Mouse (Mus musculus) heart, embryonic 14.5 days (tissue): ENCODE results near the gene St5. TPM values are rescaled to one million over a fixed set of nuclear protein-coding genes. Genes with fewer than 3 reads are reported as not detected.

Source experiments
- ATAC-seq: fragments of 200-750 bp; cut with Nextera tagmentation; 2 replicates; pipeline ENCODE4 v1.8.0; 2017; ENCODE audit warnings: low read depth, moderate TSS enrichment; ENCODE audit not compliant: insufficient number of reproducible peaks, insufficient read depth, low FRiP score
- H3K27ac ChIP-seq, 2 experiments: fragments of 200-500 bp in 1 of 2; fragments of 300-500 bp in 1 of 2; sonication (generic) in 1 of 2; replicated peaks in 1 of 2; 2 replicates each; pipeline ENCODE4 v1.5.1; 2012 to 2014; ENCODE audit warnings: low read depth in 2 of 2, low read length in 2 of 2, control low read depth in 1 of 2, mild to moderate bottlenecking in 1 of 2, mixed read lengths in 1 of 2; ENCODE audit not compliant: control insufficient read depth in 1 of 2, insufficient read depth in 1 of 2
- H3K27me3 ChIP-seq: fragments of 300-500 bp; sonication (generic); 2 replicates; pipeline ENCODE4 v1.6.1; 2014; ENCODE audit warnings: mild to moderate bottlenecking, low read length, control low read depth; ENCODE audit not compliant: control insufficient read depth, insufficient read depth
- H3K36me3 ChIP-seq: fragments of 300-500 bp; sonication (generic); 2 replicates; pipeline ENCODE4 v1.6.1; 2014; ENCODE audit warnings: mild to moderate bottlenecking, control low read depth, low read length, mixed read lengths; ENCODE audit not compliant: control insufficient read depth, insufficient read depth
- H3K4me1 ChIP-seq, 2 experiments: fragments of 200-500 bp in 1 of 2; fragments of 300-500 bp in 1 of 2; sonication (generic) in 1 of 2; 2 replicates each; pipeline ENCODE4 v1.6.1; 2012 to 2014; ENCODE audit warnings: low read length in 2 of 2, control low read depth in 1 of 2, mixed read lengths in 1 of 2; ENCODE audit not compliant: control insufficient read depth in 2 of 2, insufficient read depth in 2 of 2
- H3K4me2 ChIP-seq: fragments of 300-500 bp; sonication (generic); 2 replicates; pipeline ENCODE4 v1.6.1; 2014; ENCODE audit warnings: mild to moderate bottlenecking, low read length
- H3K4me3 ChIP-seq, 2 experiments: fragments of 200-500 bp in 1 of 2; fragments of 300-500 bp in 1 of 2; sonication (generic) in 1 of 2; 2 replicates each; pipeline ENCODE4 v1.5.1; 2012 to 2014; ENCODE audit warnings: low read length in 2 of 2, mild to moderate bottlenecking in 2 of 2, control low read depth in 1 of 2, low read depth in 1 of 2, moderate library complexity in 1 of 2; ENCODE audit not compliant: control insufficient read depth in 1 of 2, insufficient read depth in 1 of 2
- H3K9ac ChIP-seq: fragments of 300-500 bp; sonication (generic); 2 replicates; pipeline ENCODE4 v1.6.1; 2014; ENCODE audit warnings: mild to moderate bottlenecking, low read length
- H3K9me3 ChIP-seq: fragments of 300-500 bp; sonication (generic); 2 replicates; pipeline ENCODE4 v1.6.1; 2016; ENCODE audit warnings: low read length, control low read depth; ENCODE audit not compliant: control insufficient read depth
- WGBS: fragments of 180-500 bp; shearing (Covaris S2); extraction: QIAGEN DNeasy Blood & Tissue Kit; methylation state at CpG from one replicate; pipeline ENCODE4 v1.1.7; 2014; 5-methylcytosine and 5-hydroxymethylcytosine counted together
- polyA plus RNA-seq: library from polyadenylated mRNA; unstranded; fragments of >200 nt; fragmentation: Nextera tagmentation; extraction: Ambion mirVana; gene quantifications from 2 replicates; pipeline ENCODE4 v1.2.1, GENCODE M21; 2014

St5 gene
- polyA plus RNA-seq, 1 experiment from 2014 or later, result 29.9 TPM

DNA sequence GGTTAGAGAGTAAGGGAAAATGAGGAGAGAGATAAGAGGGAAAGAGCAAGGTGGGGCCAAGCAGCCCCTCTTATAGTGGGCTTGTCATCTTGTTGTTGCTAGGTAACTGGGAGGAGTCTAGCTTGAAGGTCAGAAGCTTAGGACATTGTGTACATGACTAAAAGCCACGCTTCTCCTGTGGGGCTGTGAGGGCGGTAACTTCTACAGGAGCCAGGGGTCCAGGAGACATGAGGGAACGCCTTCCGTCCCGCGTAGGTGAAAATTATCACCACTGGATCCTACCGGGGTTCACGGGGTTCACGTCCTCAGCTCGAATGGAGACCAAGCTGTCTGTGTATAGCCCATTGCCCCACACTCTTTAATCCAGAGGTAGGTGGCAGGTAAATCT is 8.1 kb downstream of the St5 start:
- ATAC-seq, result no peak
- Histone ChIP-seq H3K4me2 (no peak overlapping the region), H3K36me3 (no peaks in the 10 kb centered on the region), H3K4me1 (no peaks in the 10 kb centered on the region), H3K9me3 (no peaks in the 10 kb centered on the region), H3K9ac (no peak overlapping the region), H3K27me3 (no peaks in the 10 kb centered on the region), H3K4me3 (no peak overlapping the region), H3K27ac (no peak overlapping the region)
- 84% methylated on average over 10 of the region's 10 CpGs for WGBS

DNA sequence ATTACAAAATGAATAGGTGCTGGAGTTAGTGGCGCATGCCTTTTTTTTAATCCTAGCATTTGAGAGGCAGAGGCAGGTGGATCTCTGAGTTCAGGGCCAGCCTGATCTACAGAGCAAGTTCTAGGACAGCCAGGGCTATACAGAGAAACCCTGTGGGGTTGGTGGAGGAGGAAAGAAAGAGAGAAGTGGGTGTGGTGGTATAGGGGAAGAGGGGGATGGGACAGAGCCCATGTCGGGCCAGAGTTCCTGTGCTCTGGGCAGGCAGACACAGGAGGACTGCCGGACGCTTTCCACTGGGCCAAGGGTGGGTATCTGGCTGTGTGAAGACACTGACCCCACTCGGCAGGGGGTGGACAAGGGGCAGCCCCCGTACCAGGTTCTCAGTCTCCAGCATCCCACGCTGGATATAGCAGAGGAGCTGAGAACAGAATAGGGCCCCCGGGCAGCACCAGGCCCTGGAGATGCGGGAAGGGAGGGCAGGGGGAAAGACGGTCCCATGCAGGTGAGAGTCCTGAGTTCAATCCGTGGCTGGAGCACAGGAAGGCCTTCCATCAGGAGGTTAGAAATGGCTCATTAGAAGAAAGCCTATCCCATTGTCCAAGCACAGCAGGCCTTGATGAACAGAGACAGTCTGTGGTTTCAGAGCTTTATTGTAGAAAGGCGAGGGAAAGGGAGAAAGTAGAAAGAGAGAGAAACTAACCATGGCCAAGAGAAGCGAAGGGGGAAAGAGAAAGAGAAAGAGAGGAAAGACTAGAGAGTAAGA is 8.6 kb downstream of the St5 start:
- H3K27me3 ChIP-seq, result no peaks in the 10 kb centered on the region
- 84% methylated on average over 13 of the region's 13 CpGs for WGBS
- no peak for ATAC-seq
- no peaks in the 10 kb centered on the region for H3K4me1 ChIP-seq
- no peaks in the 10 kb centered on the region for H3K36me3 ChIP-seq
- H3K9me3 ChIP-seq, result no peaks in the 10 kb centered on the region
- H3K4me2 ChIP-seq, result no peak overlapping the region
- no peak overlapping the region for H3K4me3 ChIP-seq
- no peak overlapping the region for H3K9ac ChIP-seq
- H3K27ac ChIP-seq, result no peak overlapping the region

DNA sequence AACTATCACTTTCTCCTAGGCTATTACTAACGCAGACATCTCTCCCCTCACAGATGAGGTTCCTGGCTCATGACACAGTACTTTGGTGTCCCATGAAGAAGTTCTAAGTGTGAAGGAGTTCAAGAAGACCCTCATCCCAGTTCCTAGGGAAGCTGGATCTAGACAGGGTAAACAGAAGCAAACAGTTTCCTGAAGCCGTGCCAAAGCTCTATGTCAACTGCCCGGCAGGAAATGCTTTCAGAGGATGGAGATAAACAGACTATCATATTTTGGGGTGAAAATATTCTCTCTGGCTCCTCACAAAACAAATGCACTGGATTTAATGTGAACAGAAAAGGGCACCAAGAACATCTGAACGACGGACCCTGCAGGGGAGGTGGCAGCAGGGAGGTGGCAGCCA is 12.4 kb downstream of the St5 start:
- Histone ChIP-seq H3K36me3 (no peaks in the 10 kb centered on the region), H3K9me3 (no peaks in the 10 kb centered on the region), H3K27ac (no peak overlapping the region), H3K4me2 (no peak overlapping the region), H3K9ac (no peak overlapping the region), H3K27me3 (no peaks in the 10 kb centered on the region), H3K4me3 (no peak overlapping the region), H3K4me1 (peaks cover 0 to under 1% of the 10 kb centered on the region in 2 experiments; a peak in 2 of 4 replicates)
- 73% methylated on average over 5 of the region's 5 CpGs for WGBS
- ATAC-seq, result no peak

DNA sequence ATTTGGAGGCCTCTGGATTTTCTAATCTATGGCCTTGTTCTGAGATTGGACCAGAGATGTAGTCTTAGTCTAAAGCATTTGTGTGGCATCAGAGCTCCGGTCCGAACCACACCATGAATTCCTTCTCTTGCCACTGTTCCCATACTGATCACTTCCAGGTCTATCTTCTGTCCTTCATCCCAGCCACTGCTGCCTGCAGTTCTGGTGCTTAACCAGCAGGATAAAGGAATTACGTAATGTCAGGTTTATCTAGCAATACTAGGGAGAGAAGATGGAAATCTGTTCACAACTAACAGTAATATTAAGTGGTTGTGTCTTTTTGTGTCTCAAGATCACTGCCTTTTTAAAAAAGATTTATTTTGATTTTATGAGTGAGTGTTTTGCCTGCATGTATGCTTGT is 13.3 kb downstream of the St5 start:
- WGBS, result 81% methylated on average over 3 of the region's 3 CpGs
- Histone ChIP-seq H3K4me2 (no peak overlapping the region), H3K27me3 (no peaks in the 10 kb centered on the region), H3K36me3 (no peaks in the 10 kb centered on the region), H3K4me1 (peaks cover 0 to 6% of the 10 kb centered on the region in 2 experiments; a peak in 2 of 4 replicates), H3K9me3 (no peaks in the 10 kb centered on the region), H3K9ac (no peak overlapping the region), H3K27ac (no peak overlapping the region), H3K4me3 (no peak overlapping the region)
- ATAC-seq, result no peak

DNA sequence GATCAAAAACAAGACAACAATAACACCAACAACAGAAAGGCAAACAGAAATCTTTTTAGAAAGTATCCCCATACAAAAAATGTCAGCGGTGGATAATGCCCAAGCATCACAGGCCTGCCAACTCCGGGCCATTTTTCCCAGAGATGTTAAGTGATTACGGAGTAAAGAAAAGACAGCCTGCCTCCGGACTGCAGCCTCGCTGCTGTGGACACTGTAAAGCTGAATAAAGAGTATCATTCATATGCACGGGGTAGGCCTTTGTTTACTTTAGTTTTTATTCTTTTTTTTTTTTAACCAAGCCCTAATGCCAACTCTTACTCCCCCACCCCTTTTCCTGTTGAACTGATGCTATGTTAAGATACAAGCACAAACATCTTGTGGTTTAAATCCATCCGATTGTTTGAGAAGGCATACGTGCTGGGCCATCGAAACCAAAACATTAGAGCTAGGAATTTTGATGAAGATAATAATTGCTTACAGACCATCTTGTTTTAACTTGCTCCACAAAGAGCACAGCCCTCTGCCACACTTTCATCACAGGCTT is 16.7 kb downstream of the St5 start:
- no peak overlapping the region for H3K4me2 ChIP-seq
- ATAC-seq, result no peak

DNA sequence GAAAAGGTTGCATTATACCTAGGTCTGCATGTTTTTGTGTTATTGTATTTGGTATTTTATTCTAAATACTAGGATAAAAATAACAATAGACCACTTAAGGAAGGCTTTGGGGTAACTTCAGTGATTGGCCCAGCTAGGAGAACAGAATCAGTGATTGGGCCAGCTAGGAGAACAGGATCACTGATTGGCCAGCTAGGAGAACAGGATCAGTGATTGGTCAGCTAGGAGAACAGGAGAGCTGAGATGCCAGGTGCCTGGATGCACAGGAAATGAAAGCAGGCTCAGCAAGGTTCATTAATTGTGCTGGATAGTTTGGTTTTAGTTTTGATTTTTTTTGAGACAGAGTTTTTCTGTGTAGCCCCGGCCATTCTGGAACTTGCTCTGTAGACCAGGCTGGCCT is 22.5 kb downstream of the St5 start:
- no peak overlapping the region for H3K4me3 ChIP-seq
- no peak overlapping the region for H3K27ac ChIP-seq
- peaks cover 0 to 4% of the 10 kb centered on the region in 2 experiments; a peak in 1 of 4 replicates for H3K4me1 ChIP-seq
- H3K9me3 ChIP-seq, result no peaks in the 10 kb centered on the region
- no peaks in the 10 kb centered on the region for H3K27me3 ChIP-seq
- no peak overlapping the region for H3K4me2 ChIP-seq
- WGBS, result 91% methylated on average over 1 of the region's 1 CpGs
- H3K9ac ChIP-seq, result no peak overlapping the region
- no peaks in the 10 kb centered on the region for H3K36me3 ChIP-seq
- no peak for ATAC-seq

More for the DNA sequence above, 16.7 kb downstream of the St5 start:
- Histone ChIP-seq H3K9ac (no peak overlapping the region), H3K36me3 (no peaks in the 10 kb centered on the region), H3K4me3 (no peak overlapping the region), H3K9me3 (no peaks in the 10 kb centered on the region), H3K4me1 (peaks cover 0 to 6% of the 10 kb centered on the region in 2 experiments; a peak in 2 of 4 replicates), H3K27me3 (no peaks in the 10 kb centered on the region), H3K27ac (no peak overlapping the region)
- WGBS, result 60% methylated on average over 9 of the region's 9 CpGs

DNA sequence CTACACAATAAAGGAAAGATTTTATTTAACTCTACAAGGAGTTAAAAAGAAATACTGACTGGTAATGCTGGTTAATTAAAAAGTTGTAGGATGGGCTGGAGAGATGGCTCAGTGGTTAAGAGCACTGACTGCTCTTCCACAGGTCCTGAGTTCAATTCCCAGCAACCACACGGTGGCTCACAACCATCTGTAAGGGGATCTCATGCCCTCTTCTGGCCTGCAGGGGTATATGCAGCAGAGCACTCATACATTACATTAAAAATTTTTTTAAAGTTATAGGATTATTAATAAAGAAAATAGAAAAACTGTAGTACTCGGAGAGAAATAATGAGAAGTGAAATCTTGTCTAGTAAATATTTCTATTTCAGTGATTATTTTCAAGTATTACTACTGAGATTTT is 23.1 kb downstream of the St5 start:
- H3K27ac ChIP-seq, result no peak overlapping the region
- H3K4me2 ChIP-seq, result no peak overlapping the region
- no peaks in the 10 kb centered on the region for H3K36me3 ChIP-seq
- no peak overlapping the region for H3K9ac ChIP-seq
- H3K4me3 ChIP-seq, result no peak overlapping the region
- H3K9me3 ChIP-seq, result no peaks in the 10 kb centered on the region
- no peaks in the 10 kb centered on the region for H3K4me1 ChIP-seq
- no peaks in the 10 kb centered on the region for H3K27me3 ChIP-seq
- no peak for ATAC-seq
- 90% methylated on average over 2 of the region's 2 CpGs for WGBS
